Mouse (Mus musculus) gastrocnemius, adult 2 months (tissue): ENCODE results near the gene Cryge. TPM values are rescaled to one million over a fixed set of nuclear protein-coding genes. Genes with fewer than 3 reads are reported as not detected.
"Not testable (repeated sequence)": the region's sequence is repeated elsewhere in the genome, so short reads cannot be mapped to it uniquely, and the experiment has no call there.

Experiments
- DNase-seq: peaks from one replicate; pipeline ENCODE4 v3.0.0; 2022
- H3K27ac ChIP-seq: fragments of 200-600 bp; 2 replicates; pipeline ENCODE4 v1.8.1; 2022; ENCODE audit warnings: mild to moderate bottlenecking
- H3K4me3 ChIP-seq: fragments of 200-600 bp; 2 replicates; pipeline ENCODE4 v1.8.1; 2022; ENCODE audit warnings: mild to moderate bottlenecking, moderate library complexity
- CTCF ChIP-seq: fragments of 200-600 bp; IDR thresholded peaks from 2 replicates; pipeline ENCODE4 v1.8.1; 2022; ENCODE audit warnings: antibody characterized with exemption, mild to moderate bottlenecking, moderate library complexity
- intact Hi-C: fragments of 180-260 bp; cut with DNase I; formaldehyde crosslinking; loops from one replicate; pipeline ENCODE4 v1.15.1; 2025
- long read RNA-seq, 2 experiments: library from polyadenylated mRNA; stranded (forward); transcript quantifications; one replicate each; pipeline ENCODE4 v2.0.0; 2021
- total RNA-seq, 2 experiments: library from RNA; stranded (reverse); gene quantifications; 2 replicates each; pipeline ENCODE4 v1.2.3; 2021

Cryge gene
- total RNA-seq, result not detected
- long read RNA-seq, experiment 1, result 0 reads
- long read RNA-seq, experiment 2, result 0 reads

DNA sequence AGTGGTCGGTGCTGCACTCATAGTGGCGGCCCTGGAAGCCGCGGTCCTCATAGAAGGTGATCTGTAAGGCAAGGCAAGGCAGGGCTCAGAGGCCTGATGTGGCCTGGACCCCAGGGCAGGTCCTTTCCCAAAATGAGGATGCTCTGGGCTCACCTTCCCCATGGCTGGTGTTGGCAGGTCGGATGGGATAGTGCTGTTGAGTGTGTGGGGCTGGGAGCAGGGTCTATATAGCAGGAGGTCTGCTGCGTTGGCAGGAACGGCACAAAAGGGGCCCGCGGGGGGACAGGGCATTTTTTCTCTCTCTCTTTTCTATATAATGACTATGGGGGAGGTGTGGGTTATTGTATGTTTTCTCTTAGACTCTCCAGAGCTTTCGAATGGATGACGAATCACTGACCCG lies at the start of gene Cryge:
TSS of gene Cryge (minus strand) at position 198 of the 400 bp plus-strand sequence.
- not testable (repeated sequence) for H3K27ac ChIP-seq

GRCm38 (mm10) chr1:65096953-65097352 lies 46.0 kb upstream of the Cryge start:
- no peak overlapping the region for H3K4me3 ChIP-seq
- no peak for DNase-seq
- H3K27ac ChIP-seq, result no peak overlapping the region
- intact Hi-C loops, result no loop called here
- no peak for TF ChIP-seq CTCF

More for the DNA sequence above, at the start of gene Cryge:
- H3K4me3 ChIP-seq, DNase-seq, intact Hi-C loops: not testable (repeated sequence)

DNA sequence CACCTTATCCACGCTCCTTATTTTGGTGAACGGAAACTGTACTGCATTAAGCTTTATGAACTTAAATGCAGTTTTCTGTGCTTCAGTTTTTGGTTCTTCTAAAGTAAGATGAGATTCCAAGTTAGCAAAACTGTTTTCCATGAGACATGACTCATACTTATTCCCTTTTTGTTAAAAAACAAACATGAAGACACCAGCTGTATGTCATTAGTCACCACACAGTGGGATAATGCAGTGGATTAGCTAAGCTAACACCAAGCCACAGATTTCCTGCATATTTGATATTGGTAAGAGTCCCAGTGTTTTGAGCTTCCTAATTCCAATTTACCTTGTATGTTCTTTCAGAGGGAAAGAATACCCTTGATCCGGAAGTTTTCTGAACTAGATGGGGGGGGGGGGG lies 40.6 kb upstream of the Cryge start:
- H3K4me3 ChIP-seq, result no peak overlapping the region
- intact Hi-C loops, result no loop called here
- H3K27ac ChIP-seq, result 0 out of 2 replicates have a peak overlapping the region, but pooled peaks have one; percentile 3
- DNase-seq, result no peak
- TF ChIP-seq CTCF, result no peak

- intact Hi-C loops, result no loop called here
- peak; percentile 40 for DNase-seq
Observed at GRCm38 (mm10) chr1:65090370-65090769, 39.4 kb upstream of the Cryge start.

DNA sequence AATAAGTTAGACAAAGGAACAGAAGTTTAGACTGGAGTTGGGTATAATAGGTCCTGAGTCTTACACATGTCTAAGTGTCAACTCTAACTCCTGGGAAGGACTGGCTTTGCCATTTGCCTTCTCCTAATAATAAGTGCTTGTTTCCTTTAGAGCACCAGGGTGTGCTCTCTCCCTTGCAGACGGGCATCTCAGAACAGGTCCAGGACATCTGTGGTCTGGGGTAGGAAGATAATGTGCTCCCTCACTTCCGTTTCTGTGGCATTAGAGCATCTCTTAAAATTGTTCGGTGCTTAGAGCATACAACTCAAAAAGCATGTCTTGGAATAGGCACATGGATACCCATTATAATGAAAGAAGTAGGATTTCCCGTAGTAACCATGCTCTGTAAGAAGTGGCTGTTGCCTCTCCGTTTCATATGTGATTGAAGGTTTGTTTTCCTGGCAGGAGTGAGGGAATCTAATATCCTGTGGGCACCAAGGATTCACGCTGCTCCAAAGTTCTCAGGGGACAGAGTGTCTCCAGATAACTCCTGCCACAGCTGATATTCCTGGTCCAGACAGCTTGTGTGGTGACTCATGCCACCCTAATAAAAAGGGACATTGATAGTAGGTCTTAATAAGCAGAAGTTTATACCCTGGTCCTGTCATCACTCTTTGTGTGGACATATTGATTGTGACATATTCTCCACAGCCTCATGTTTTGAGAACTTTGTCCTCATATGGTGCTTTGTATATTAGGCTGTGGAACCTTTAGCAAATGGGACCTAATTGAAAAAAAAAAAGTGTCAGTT lies 37.8 kb upstream of the Cryge start:
- peak; percentile 31 for DNase-seq
- intact Hi-C loops, result loop anchor here (2.0 kb wide), 1 partner anchor 90 kb away; no protein-coding TSS in a partner anchor
- Histone ChIP-seq H3K27ac (peak overlapping the region; percentile 78), H3K4me3 (no peak overlapping the region)
- no peak for TF ChIP-seq CTCF

More at GRCm38 (mm10) chr1:65090370-65090769, 39.4 kb upstream of the Cryge start:
- TF ChIP-seq CTCF, result no peak
- peak overlapping the region; percentile 78 for H3K27ac ChIP-seq
- H3K4me3 ChIP-seq, result no peak overlapping the region

GRCm38 (mm10) chr1:65082188-65082587 lies 31.2 kb upstream of the Cryge start, which contains the start of gene Crygb:
Gene Crygb, minus strand, starts transcription at chr1:65082288.
- Histone ChIP-seq H3K27ac (no peak within 1 kb of the TSS), H3K4me3 (no peak within 1 kb of the TSS)
- intact Hi-C loops, result no loop called here
- TF ChIP-seq CTCF, result no peak
- no peak for DNase-seq

DNA sequence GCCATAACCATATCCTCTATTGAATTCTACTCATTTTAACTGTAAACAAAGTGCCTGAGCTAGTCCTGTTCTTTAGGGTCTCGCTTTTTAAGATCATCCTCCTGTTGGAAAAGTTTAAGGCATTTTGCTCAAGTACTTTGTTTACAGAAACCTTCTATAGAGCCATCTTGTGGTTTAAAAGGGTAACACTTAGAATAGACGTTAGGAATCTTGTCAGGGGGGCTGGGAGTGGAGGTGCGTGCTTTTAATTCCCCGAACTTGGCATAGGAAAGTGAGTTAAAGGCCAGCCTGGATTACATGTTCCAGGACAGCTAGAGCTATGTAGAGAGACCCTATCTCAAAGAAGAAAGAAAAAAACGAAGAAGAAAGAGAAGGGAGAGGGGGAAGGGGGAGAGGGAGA lies 24.7 kb upstream of the Cryge start:
- Histone ChIP-seq H3K27ac (no peak overlapping the region), H3K4me3 (no peak overlapping the region)
- no peak for DNase-seq
- TF ChIP-seq CTCF, result peak; percentile 49
- intact Hi-C loops, result loop anchor here (2.0 kb wide), 1 partner anchor 29 kb away; no protein-coding TSS in a partner anchor

DNA sequence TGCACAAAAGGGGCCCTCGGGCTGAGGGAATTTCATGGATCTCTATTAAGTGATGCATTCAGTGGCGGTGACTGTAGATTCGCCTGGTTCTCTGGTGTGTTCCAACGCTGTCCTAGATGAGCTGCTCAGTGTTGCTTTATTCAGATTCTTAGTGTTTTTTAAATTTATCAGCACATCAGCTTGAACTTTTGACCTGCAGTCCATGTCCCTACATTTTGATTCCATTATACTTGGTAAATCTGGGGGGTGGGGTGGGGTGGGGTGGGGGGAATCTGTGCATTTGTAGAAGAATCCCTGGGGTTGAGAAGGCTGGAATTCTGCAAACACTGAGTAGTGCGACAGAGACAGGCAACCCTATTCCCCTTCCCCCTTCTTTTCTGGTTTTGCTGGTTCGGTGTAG lies 22.6 kb upstream of the Cryge start, which contains the start of gene Crygc:
TSS of gene Crygc (minus strand) at position 101 of the 400 bp plus-strand sequence.
- H3K27ac ChIP-seq, result no peak within 1 kb of the TSS
- TF ChIP-seq CTCF, result no peak
- H3K4me3 ChIP-seq, result no peak within 1 kb of the TSS
- intact Hi-C loops, result no loop called here
- DNase-seq, result no peak

DNA sequence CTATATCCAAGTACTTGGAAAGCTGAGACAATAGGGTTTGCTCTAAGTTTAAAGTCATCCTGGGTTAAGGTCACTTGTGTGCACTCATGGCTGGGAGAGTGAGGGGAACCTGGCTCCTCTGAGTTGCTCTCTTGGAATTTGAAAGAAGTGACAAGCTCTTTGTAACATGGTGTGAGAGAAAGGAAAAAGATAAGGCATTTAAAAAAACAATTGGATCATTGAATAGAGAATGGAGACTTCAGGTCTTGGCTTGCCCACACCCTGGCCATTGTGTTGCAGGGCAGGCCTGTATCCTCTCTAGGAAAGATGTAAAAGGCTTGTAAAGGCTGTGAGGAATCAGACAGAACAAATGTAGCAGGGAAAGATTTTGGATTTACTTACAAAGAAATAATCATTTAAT lies 16.9 kb upstream of the Cryge start:
- no peak for DNase-seq
- intact Hi-C loops, result no loop called here
- Histone ChIP-seq H3K27ac (no peak overlapping the region), H3K4me3 (no peak overlapping the region)
- no peak for TF ChIP-seq CTCF

GRCm38 (mm10) chr1:65064201-65064600 lies 13.3 kb upstream of the Cryge start:
- DNase-seq, result no peak
- Histone ChIP-seq H3K4me3 (peak overlapping the region; percentile 23), H3K27ac (peak overlapping the region; percentile 58)
- intact Hi-C loops, result no loop called here
- no peak for TF ChIP-seq CTCF

DNA sequence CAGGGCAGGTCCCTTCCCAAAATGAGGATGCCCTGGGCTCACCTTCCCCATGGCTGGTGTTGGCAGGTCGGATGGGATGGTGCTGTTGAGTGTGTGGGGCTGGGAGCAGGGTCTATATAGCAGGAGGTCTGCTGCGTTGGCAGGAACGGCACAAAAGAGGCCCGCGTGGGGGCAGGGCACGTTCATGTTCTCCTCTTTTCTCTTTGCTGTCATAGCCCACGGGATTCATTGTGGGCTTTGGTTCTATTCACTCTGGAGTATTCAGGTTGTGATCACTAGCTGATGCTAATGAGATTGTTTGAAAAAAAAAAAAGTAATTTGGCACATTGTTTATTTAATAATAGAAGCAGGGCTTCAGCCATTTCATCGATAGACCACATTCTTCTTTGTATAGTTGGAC lies 12.4 kb upstream of the Cryge start, which contains the start of gene Crygd:
TSS of gene Crygd (minus strand) at position 101 of the 400 bp plus-strand sequence.
- H3K4me3 ChIP-seq, result peak within 1 kb of the TSS; percentile 23
- intact Hi-C loops, result no loop called here
- DNase-seq, result no peak
- H3K27ac ChIP-seq, result peak within 1 kb of the TSS; percentile 58
- TF ChIP-seq CTCF, result no peak

GRCm38 (mm10) chr1:65052140-65052539 lies 1.2 kb upstream of the Cryge start:
- intact Hi-C loops, result no loop called here
- H3K27ac ChIP-seq, result no peak overlapping the region
- DNase-seq, result no peak
- no peak for TF ChIP-seq CTCF
- H3K4me3 ChIP-seq, result no peak overlapping the region

GRCm38 (mm10) chr1:65051696-65052095 lies 747 bp upstream of the Cryge start:
- no peak overlapping the region for H3K27ac ChIP-seq
- no peak for DNase-seq
- intact Hi-C loops, result no loop called here
- no peak for TF ChIP-seq CTCF
- H3K4me3 ChIP-seq, result no peak overlapping the region
